8 mouse cellular contexts compared by ENCODE assay signal in the genomic region with DNA sequence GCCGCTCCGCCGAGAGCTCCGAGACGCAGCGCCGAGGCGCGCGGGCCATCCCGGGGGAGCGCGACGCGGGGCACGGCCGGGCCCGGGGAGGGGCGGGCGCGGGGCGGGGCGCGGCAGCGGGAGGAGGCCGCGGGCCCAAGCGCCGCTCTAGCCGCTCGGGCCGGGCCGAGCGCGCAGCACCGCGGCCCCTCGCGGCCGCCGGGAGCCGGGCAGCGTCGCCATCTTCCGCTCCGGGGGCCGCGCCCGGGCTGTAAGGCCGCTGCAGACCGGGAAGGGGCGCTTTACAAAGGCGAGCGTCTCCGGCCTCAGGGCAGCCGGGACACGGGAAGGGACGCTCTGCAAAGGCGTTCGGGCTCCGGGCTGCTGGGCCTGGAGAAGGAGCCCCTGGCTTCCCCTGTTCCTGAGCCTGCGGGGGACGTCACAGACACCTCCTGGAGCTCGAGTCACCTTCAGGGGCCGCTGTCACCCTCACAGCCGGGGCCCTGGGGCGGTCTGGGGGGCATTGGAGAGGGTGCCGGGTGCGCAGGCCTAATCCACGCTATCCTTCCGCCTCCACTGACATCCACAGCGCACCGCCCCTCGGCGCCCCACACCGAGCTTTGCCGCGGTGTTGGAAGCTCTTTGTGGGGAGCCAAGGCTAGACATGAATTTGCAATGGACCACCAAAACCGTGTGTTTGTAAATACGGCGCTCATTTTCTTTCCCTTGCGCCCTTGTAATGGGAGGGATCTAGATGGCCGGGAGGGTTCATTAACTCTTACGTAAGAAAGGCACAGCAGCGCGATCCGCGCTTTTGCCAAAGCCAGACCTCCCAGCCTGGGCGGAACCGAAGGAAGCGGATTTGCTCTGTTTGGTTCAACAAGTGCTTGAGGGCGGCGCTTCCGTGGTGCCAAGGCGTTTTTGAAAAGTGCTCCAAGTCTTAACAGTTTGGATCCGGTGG. TPM values are rescaled to one million over a fixed set of nuclear protein-coding genes. Genes with fewer than 3 reads are reported as not detected.
DNase-seq lines count a peak whose midpoint lies in the region; ATAC-seq and TF ChIP-seq lines count a peak whose summit lies in the region.

Gene Kif13a, minus strand, starts transcription at position 149 of the 940 bp plus-strand sequence.

- peak within 1 kb of the TSS; percentile 79 for H3K4me3 ChIP-seq in forebrain, embryonic 14.5 days (ENCODE audit: low read depth, low read length)
- H3K4me3 ChIP-seq in liver, embryonic 16.5 days (ENCODE audit: low read depth, low read length), result peak within 1 kb of the TSS; percentile 70
- peak within 1 kb of the TSS; percentile 82 for H3K4me3 ChIP-seq in neural tube, embryonic 12.5 days
- peak within 1 kb of the TSS; percentile 78 for H3K4me3 ChIP-seq in stomach, postnatal 0 days (ENCODE audit: low read depth, low read length)

- TF ChIP-seq CTCF in stomach, postnatal 0 days (IDR thresholded peaks at IDR 0.05; ENCODE audit: low read depth), result peak; percentile 57

- ATAC-seq in forebrain, embryonic 14.5 days, result peak; percentile 83
- ATAC-seq in liver, embryonic 16.5 days (ENCODE audit: low read depth), result peak; percentile 84
- peak; percentile 80 for ATAC-seq in neural tube, embryonic 12.5 days (ENCODE audit: low FRiP score, low read depth)
- peak; percentile 87 for ATAC-seq in stomach, postnatal 0 days (ENCODE audit: low FRiP score, low TSS enrichment)

- no peaks in the 10 kb centered on the region for H3K9me3 ChIP-seq in forebrain, embryonic 14.5 days (replicated peaks; ENCODE audit: control insufficient read depth, low read length)
- H3K9me3 ChIP-seq in liver, embryonic 16.5 days (replicated peaks; ENCODE audit: control insufficient read depth, low read length), result no peaks in the 10 kb centered on the region
- no peaks in the 10 kb centered on the region for H3K9me3 ChIP-seq in neural tube, embryonic 12.5 days
- H3K9me3 ChIP-seq in stomach, postnatal 0 days (ENCODE audit: control insufficient read depth, low read length), result no peaks in the 10 kb centered on the region

- no peak for TF ChIP-seq EP300 in stomach, postnatal 0 days (optimal IDR thresholded peaks at IDR 0.05)

- H3K9ac ChIP-seq in forebrain, embryonic 14.5 days (ENCODE audit: low read length), result peak within 1 kb of the TSS; percentile 89
- peak within 1 kb of the TSS; percentile 77 for H3K9ac ChIP-seq in liver, embryonic 16.5 days (ENCODE audit: low read depth, low read length)
- H3K9ac ChIP-seq in neural tube, embryonic 12.5 days, result peak within 1 kb of the TSS; percentile 83
- peak within 1 kb of the TSS; percentile 95 for H3K9ac ChIP-seq in stomach, postnatal 0 days (ENCODE audit: low read length)

- H3K4me2 ChIP-seq in forebrain, embryonic 14.5 days (ENCODE audit: low read length), result peak within 1 kb of the TSS; percentile 92
- peak within 1 kb of the TSS; percentile 78 for H3K4me2 ChIP-seq in liver, embryonic 16.5 days (ENCODE audit: low read depth, low read length)
- H3K4me2 ChIP-seq in neural tube, embryonic 12.5 days (replicated peaks), result peak within 1 kb of the TSS; percentile 70
- H3K4me2 ChIP-seq in stomach, postnatal 0 days (replicated peaks; ENCODE audit: low read depth), result peak within 1 kb of the TSS; percentile 90

- no peaks in the 10 kb centered on the region for H3K36me3 ChIP-seq in forebrain, embryonic 14.5 days (ENCODE audit: control insufficient read depth, insufficient read depth, low read length)
- H3K36me3 ChIP-seq in liver, embryonic 16.5 days (ENCODE audit: control insufficient read depth, insufficient read depth), result no peaks in the 10 kb centered on the region
- peaks cover 9% of the 10 kb centered on the region; the same call in 1 of the 2 replicates for H3K36me3 ChIP-seq in neural tube, embryonic 12.5 days
- no peaks in the 10 kb centered on the region for H3K36me3 ChIP-seq in stomach, postnatal 0 days (ENCODE audit: control insufficient read depth, insufficient read depth, low read length)

- H3K27ac ChIP-seq in forebrain, embryonic 14.5 days (ENCODE audit: low read depth, low read length), result peak within 1 kb of the TSS; percentile 95
- H3K27ac ChIP-seq in liver, embryonic 16.5 days (ENCODE audit: low read length), result peak within 1 kb of the TSS; percentile 89
- H3K27ac ChIP-seq in neural tube, embryonic 12.5 days, result peak within 1 kb of the TSS; percentile 94
- peak within 1 kb of the TSS; percentile 99 for H3K27ac ChIP-seq in stomach, postnatal 0 days (replicated peaks)

- H3K4me1 ChIP-seq in forebrain, embryonic 14.5 days (ENCODE audit: control insufficient read depth, insufficient read depth, low read length), result peaks cover 9% of the 10 kb centered on the region
- peaks cover 7% of the 10 kb centered on the region for H3K4me1 ChIP-seq in liver, embryonic 16.5 days (ENCODE audit: control insufficient read depth, low read depth, low read length)
- peaks cover 19% of the 10 kb centered on the region for H3K4me1 ChIP-seq in neural tube, embryonic 12.5 days
- no peaks in the 10 kb centered on the region for H3K4me1 ChIP-seq in stomach, postnatal 0 days (replicated peaks; ENCODE audit: control insufficient read depth, insufficient read depth)

- DNase-seq in CD8-positive naive resting alpha-beta T cell, adult 2 months (ENCODE audit: low read depth in 2 of 2, low spot score in 2 of 2), result peak; percentile 8 to 19
- peak; percentile 86 for DNase-seq in cerebellum, adult 11 months
- peak; percentile 93 for DNase-seq in forebrain, embryonic 14.5 days (ENCODE audit: low spot score)
- peak; percentile 93 for DNase-seq in heart, postnatal 10 days
- DNase-seq in large intestine, adult 2 months (ENCODE audit: low read depth, low spot score), result peak; percentile 83
- peak; percentile 91 for DNase-seq in stomach, postnatal 0 days (ENCODE audit: low spot score)

- intact Hi-C loops in heart, postnatal 10 days (cut with DNase I), result loop anchor here (1.0 to 2.0 kb wide), 3 partner anchors 41 to 90 kb away; no protein-coding TSS in a partner anchor

- WGBS in forebrain, embryonic 14.5 days, result under 1% methylated on average over 95 of the region's 96 CpGs
- under 1% methylated on average over 96 of the region's 96 CpGs for WGBS in large intestine, adult 2 months
- WGBS in liver, embryonic 16.5 days (ENCODE audit: insufficient replicate concordance), result under 1% methylated on average over 73 of the region's 96 CpGs
- WGBS in neural tube, embryonic 12.5 days, result under 1% methylated on average over 91 of the region's 96 CpGs
- 3% methylated on average over 58 of the region's 96 CpGs for WGBS in stomach, postnatal 0 days

- H3K27me3 ChIP-seq in forebrain, embryonic 14.5 days (replicated peaks; ENCODE audit: control insufficient read depth, insufficient read depth, low read length), result 0 out of 2 replicates have a peak, but pooled peaks cover 4% of the 10 kb centered on the region
- peaks cover 5% of the 10 kb centered on the region for H3K27me3 ChIP-seq in liver, embryonic 16.5 days (ENCODE audit: control insufficient read depth, insufficient read depth, low read depth, low read length)
- H3K27me3 ChIP-seq in neural tube, embryonic 12.5 days (replicated peaks), result no peaks in the 10 kb centered on the region
- no peaks in the 10 kb centered on the region for H3K27me3 ChIP-seq in stomach, postnatal 0 days (ENCODE audit: control insufficient read depth, insufficient read depth, low read length)

RNA-seq across cellular contexts. Expression of gene Kif13a, which starts in this region (rescaled TPM):
- 7.1 and 7.5 TPM in 2 replicates for polyA plus RNA-seq in forebrain, embryonic 14.5 days (2014; fragmentation: Nextera tagmentation; extraction: Ambion mirVana)
- total RNA-seq in heart, postnatal 10 days (2021), result 100 to 1,000 TPM in 1 of 2 experiments, 10 to 100 TPM in 1; 98.7 to 101 TPM
- polyA plus RNA-seq in large intestine, adult 2 months (2012; rRNA removed), result 33.8 and 47.5 TPM in 2 replicates
- polyA plus RNA-seq in liver, embryonic 16.5 days (2015; fragmentation: Nextera tagmentation; extraction: Ambion mirVana), result 1.5 and 1.7 TPM in 2 replicates
- polyA plus RNA-seq in neural tube, embryonic 12.5 days (2016; fragmentation: Nextera tagmentation; extraction: Ambion mirVana), result 20.9 and 22.1 TPM in 2 replicates
- 12.8 and 13.5 TPM in 2 replicates for polyA plus RNA-seq in stomach, postnatal 0 days (2015; fragmentation: Nextera tagmentation; extraction: Ambion mirVana)

Comparison
In these comparisons a context has a peak if more than half of its experiments do, and no peak if none do; other contexts are left out.
1. Peak in every context shown above with its lines: DNase-seq, ATAC-seq, H3K4me3 ChIP-seq and H3K27ac ChIP-seq.
2. DNase-seq: peak in every context shown above with its lines; median percentile 93 in forebrain, embryonic 14.5 days; 93 in heart, postnatal 10 days; 91 in stomach, postnatal 0 days; 86 in cerebellum, adult 11 months; 83 in large intestine, adult 2 months; 14 in CD8-positive naive resting alpha-beta T cell, adult 2 months.